Mouse (Mus musculus) intestine, postnatal 0 days (tissue): ENCODE results near the gene Rasl2-9. TPM values are rescaled to one million over a fixed set of nuclear protein-coding genes. Genes with fewer than 3 reads are reported as not detected.

Experiments
- ATAC-seq: fragments of 200-750 bp; cut with Nextera tagmentation; 2 replicates; pipeline ENCODE4 v1.8.0; 2017; ENCODE audit warnings: mild to moderate bottlenecking, moderate TSS enrichment, moderate library complexity
- H3K27ac ChIP-seq: fragments of 300-500 bp; sonication (generic); 2 replicates; pipeline ENCODE4 v1.5.1; 2014; ENCODE audit warnings: mild to moderate bottlenecking, low read depth, low read length, moderate library complexity
- H3K27me3 ChIP-seq: fragments of 300-500 bp; sonication (generic); replicated peaks from 2 replicates; pipeline ENCODE4 v1.6.1; 2014; ENCODE audit warnings: low read length, mixed read lengths; ENCODE audit not compliant: control insufficient read depth, insufficient read depth
- H3K36me3 ChIP-seq: fragments of 300-500 bp; sonication (generic); 2 replicates; pipeline ENCODE4 v1.6.1; 2014; ENCODE audit warnings: mild to moderate bottlenecking, moderate library complexity; ENCODE audit not compliant: control insufficient read depth, insufficient read depth
- H3K4me1 ChIP-seq: fragments of 300-500 bp; sonication (generic); replicated peaks from 2 replicates; pipeline ENCODE4 v1.6.1; 2014; ENCODE audit warnings: antibody characterized with exemption, low read length, mixed read lengths; ENCODE audit not compliant: control insufficient read depth, insufficient read depth
- H3K4me2 ChIP-seq: fragments of 300-500 bp; sonication (generic); replicated peaks from 2 replicates; pipeline ENCODE4 v1.6.1; 2014; ENCODE audit warnings: low read depth, mild to moderate bottlenecking, moderate library complexity
- H3K4me3 ChIP-seq: fragments of 300-500 bp; sonication (generic); 2 replicates; pipeline ENCODE4 v1.5.1; 2014; ENCODE audit warnings: low read depth, low read length
- H3K9ac ChIP-seq: fragments of 300-500 bp; sonication (generic); 2 replicates; pipeline ENCODE4 v1.6.1; 2014; ENCODE audit warnings: mild to moderate bottlenecking, low read depth, low read length
- H3K9me3 ChIP-seq: fragments of 300-500 bp; sonication (generic); 2 replicates; pipeline ENCODE4 v1.6.1; 2016; ENCODE audit warnings: mixed run types; ENCODE audit not compliant: control insufficient read depth
- CTCF ChIP-seq: sonication (generic); IDR thresholded peaks from 2 replicates; pipeline ENCODE4 v1.5.1; 2016; ENCODE audit warnings: low read depth, mild to moderate bottlenecking, control low read depth, antibody characterized with exemption, moderate library complexity
- WGBS: fragments of 180-500 bp; shearing (Covaris S2); extraction: QIAGEN DNeasy Blood & Tissue Kit; methylation state at CpG from one replicate; pipeline ENCODE4 v1.1.7; 2014; 5-methylcytosine and 5-hydroxymethylcytosine counted together
- polyA plus RNA-seq: library from polyadenylated mRNA; unstranded; fragments of >200 nt; fragmentation: Nextera tagmentation; extraction: Ambion mirVana; gene quantifications from 2 replicates; pipeline ENCODE4 v1.2.1, GENCODE M21; 2015

The Rasl2-9 gene
- polyA plus RNA-seq, 1 experiment from 2014 or later, result 1.6 TPM

- 66% methylated on average over 6 of the region's 6 CpGs for WGBS
- no peak for ATAC-seq
- peak overlapping the region; percentile 41 for H3K27ac ChIP-seq
- no peak for TF ChIP-seq CTCF
- no peak overlapping the region for H3K4me3 ChIP-seq
- H3K9ac ChIP-seq, result no peak overlapping the region
- H3K9me3 ChIP-seq, result no peaks in the 10 kb centered on the region
- H3K4me2 ChIP-seq, result no peak overlapping the region
- peaks cover 74% of the 10 kb centered on the region for H3K36me3 ChIP-seq
- no peaks in the 10 kb centered on the region for H3K27me3 ChIP-seq
- peaks cover 9% of the 10 kb centered on the region; the same call in 1 of the 2 replicates for H3K4me1 ChIP-seq
Measured at GRCm38 (mm10) chr7:5092381-5092780, 33.4 kb downstream of the Rasl2-9 start.

GRCm38 (mm10) chr7:5091008-5091728 is 34.6 kb downstream of the Rasl2-9 start:
- WGBS, result 81% methylated on average over 15 of the region's 15 CpGs

GRCm38 (mm10) chr7:5089853-5090252 is 35.9 kb downstream of the Rasl2-9 start:
- Histone ChIP-seq H3K36me3 (peaks cover 61% of the 10 kb centered on the region), H3K9ac (no peak overlapping the region)
- no peak for TF ChIP-seq CTCF

More at GRCm38 (mm10) chr7:5091008-5091728, 34.6 kb downstream of the Rasl2-9 start:
- Histone ChIP-seq H3K4me2 (no peak overlapping the region), H3K9ac (no peak overlapping the region), H3K36me3 (peaks cover 67% of the 10 kb centered on the region), H3K4me3 (no peak overlapping the region), H3K27ac (peak overlapping the region; percentile 50; the same call in 1 of the 2 replicates), H3K4me1 (peaks cover 14% of the 10 kb centered on the region; the same call in 1 of the 2 replicates), H3K27me3 (no peaks in the 10 kb centered on the region), H3K9me3 (no peaks in the 10 kb centered on the region)
- ATAC-seq, result no peak
- no peak for TF ChIP-seq CTCF

GRCm38 (mm10) chr7:5087886-5088285 is 37.9 kb downstream of the Rasl2-9 start:
- no peak for TF ChIP-seq CTCF
- H3K27me3 ChIP-seq, result no peaks in the 10 kb centered on the region
- peaks cover 41% of the 10 kb centered on the region for H3K36me3 ChIP-seq
- H3K4me2 ChIP-seq, result peak overlapping the region; percentile 33; the same call in 1 of the 2 replicates
- 27% methylated on average over 4 of the region's 4 CpGs for WGBS
- H3K4me1 ChIP-seq, result peaks cover 14% of the 10 kb centered on the region; the same call in 1 of the 2 replicates
- H3K9ac ChIP-seq, result no peak overlapping the region
- peak overlapping the region; percentile 80 for H3K27ac ChIP-seq
- ATAC-seq, result peak; percentile 85
- no peak overlapping the region for H3K4me3 ChIP-seq
- no peaks in the 10 kb centered on the region for H3K9me3 ChIP-seq

More at GRCm38 (mm10) chr7:5089853-5090252, 35.9 kb downstream of the Rasl2-9 start:
- Histone ChIP-seq H3K27ac (peak overlapping the region; percentile 15; the same call in 1 of the 2 replicates), H3K4me1 (peaks cover 14% of the 10 kb centered on the region; the same call in 1 of the 2 replicates), H3K4me2 (no peak overlapping the region), H3K27me3 (no peaks in the 10 kb centered on the region), H3K9me3 (no peaks in the 10 kb centered on the region), H3K4me3 (no peak overlapping the region)
- ATAC-seq, result no peak
- WGBS, result 94% methylated on average over 15 of the region's 15 CpGs

DNA sequence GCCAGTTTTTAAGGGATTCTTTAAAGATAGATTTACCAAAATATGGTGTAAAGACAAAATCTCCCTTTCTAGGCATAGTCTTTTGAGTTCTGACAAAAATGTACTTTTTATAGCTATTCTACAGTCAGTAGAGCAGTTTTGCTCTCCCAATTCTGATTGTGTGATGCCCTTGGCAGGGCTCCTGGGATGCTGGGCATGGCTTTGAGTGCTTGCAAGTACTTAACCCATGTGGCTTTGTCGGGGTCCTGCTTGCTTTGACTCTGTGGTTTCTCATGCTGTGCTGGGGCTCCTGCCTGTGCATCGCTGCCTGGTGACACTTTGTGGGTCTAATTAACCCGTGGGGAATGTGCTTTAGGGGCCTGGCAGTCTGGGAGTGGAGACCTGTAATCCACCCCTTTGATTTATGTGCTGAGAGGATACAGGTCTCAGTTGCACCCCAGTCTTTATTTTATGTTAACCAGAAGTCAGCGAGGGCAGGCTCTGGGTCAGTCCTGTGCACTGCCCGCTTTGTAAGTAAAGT is 38.8 kb downstream of the Rasl2-9 start:
- peaks cover 12% of the 10 kb centered on the region; the same call in 1 of the 2 replicates for H3K4me1 ChIP-seq
- H3K4me2 ChIP-seq, result peak overlapping the region; percentile 33; the same call in 1 of the 2 replicates
- H3K4me3 ChIP-seq, result no peak overlapping the region
- H3K27me3 ChIP-seq, result no peaks in the 10 kb centered on the region
- H3K9ac ChIP-seq, result peak overlapping the region; percentile 37
- WGBS, result 61% methylated on average over 5 of the region's 5 CpGs
- peaks cover 32% of the 10 kb centered on the region for H3K36me3 ChIP-seq
- no peaks in the 10 kb centered on the region for H3K9me3 ChIP-seq
- no peak for TF ChIP-seq CTCF
- no peak for ATAC-seq
- peak overlapping the region; percentile 77 for H3K27ac ChIP-seq

- H3K4me2 ChIP-seq, result no peak overlapping the region
- ATAC-seq, result no peak
- no peak for TF ChIP-seq CTCF
- peak overlapping the region; percentile 55 for H3K27ac ChIP-seq
- H3K4me3 ChIP-seq, result no peak overlapping the region
- peak overlapping the region; percentile 38; the same call in 1 of the 2 replicates for H3K9ac ChIP-seq
- no peaks in the 10 kb centered on the region for H3K9me3 ChIP-seq
- no peaks in the 10 kb centered on the region for H3K27me3 ChIP-seq
- H3K4me1 ChIP-seq, result peaks cover 9% of the 10 kb centered on the region; the same call in 1 of the 2 replicates
- 94% methylated on average over 1 of the region's 1 CpGs for WGBS
- peaks cover 17% of the 10 kb centered on the region for H3K36me3 ChIP-seq
Measured at GRCm38 (mm10) chr7:5085512-5085911, 40.2 kb downstream of the Rasl2-9 start.
